Mouse (Mus musculus) lung, adult 2 months (tissue): ENCODE results near the gene Itga1. TPM values are rescaled to one million over a fixed set of nuclear protein-coding genes. Genes with fewer than 3 reads are reported as not detected.

Experiments
- DNase-seq: peaks from one replicate; pipeline ENCODE4 v3.0.0; 2022
- H3K4me1 ChIP-seq: fragments of 200-500 bp; 2 replicates; pipeline ENCODE4 v1.6.1; 2011; ENCODE audit warnings: low read length; ENCODE audit not compliant: control insufficient read depth, insufficient read depth
- H3K4me3 ChIP-seq: fragments of 200-500 bp; replicated peaks from 2 replicates; pipeline ENCODE3; 2011; ENCODE audit warnings: low read depth, mild to moderate bottlenecking, control low read depth, low read length; ENCODE audit errors: extremely low read depth
- CTCF ChIP-seq: fragments of 200-500 bp; IDR thresholded peaks from 2 replicates; pipeline ENCODE4 v1.5.1; 2011; ENCODE audit warnings: mild to moderate bottlenecking, low read length, control low read depth; ENCODE audit not compliant: insufficient read depth
- POLR2A ChIP-seq: fragments of 200-500 bp; IDR thresholded peaks from 2 replicates; pipeline ENCODE4 v1.6.1; 2011; ENCODE audit warnings: low read depth, mild to moderate bottlenecking, control low read depth, low read length, borderline replicate concordance; ENCODE audit errors: extremely low read depth
- WGBS: fragments of 180-500 bp; shearing (Covaris S2); methylation state at CpG from one replicate; pipeline ENCODE4 v1.1.7; 2018; 5-methylcytosine and 5-hydroxymethylcytosine counted together
- polyA plus RNA-seq: library from polyadenylated mRNA; depleted of rRNA; stranded (reverse); fragments of >200 nt; gene quantifications from 2 replicates; pipeline ENCODE4 v1.2.3, GENCODE M21; 2012

Itga1 gene
- polyA plus RNA-seq, 1 experiment = 36.1 TPM

GRCm38 (mm10) chr13:115067324-115067967 lies 34.3 kb downstream of the Itga1 start:
- no peak for DNase-seq
- 86% methylated on average over 4 of the region's 4 CpGs for WGBS
- no peak for TF ChIP-seq POLR2A
- no peak for TF ChIP-seq CTCF
- Histone ChIP-seq H3K4me1 (peaks cover 5% of the 10 kb centered on the region), H3K4me3 (no peak overlapping the region)

- H3K4me1 ChIP-seq = peaks cover 5% of the 10 kb centered on the region
- TF ChIP-seq CTCF (no peak), POLR2A (no peak)
- no peak overlapping the region for H3K4me3 ChIP-seq
- 62% methylated on average over 5 of the region's 5 CpGs for WGBS
- no peak for DNase-seq
These were observed 44.2 kb downstream of the Itga1 start for GRCm38 (mm10) chr13:115057555-115057954.

- H3K4me3 ChIP-seq = no peak overlapping the region
- DNase-seq = no peak
- no peak for TF ChIP-seq CTCF
- TF ChIP-seq POLR2A = no peak
- peaks cover 11% of the 10 kb centered on the region for H3K4me1 ChIP-seq
- 21% methylated on average over 9 of the region's 9 CpGs for WGBS
These were observed 47.0 kb downstream of the Itga1 start for GRCm38 (mm10) chr13:115054783-115055182.

- TF ChIP-seq POLR2A = no peak
- DNase-seq = no peak
- WGBS = 67% methylated on average over 7 of the region's 7 CpGs
- no peak overlapping the region for H3K4me3 ChIP-seq
- peaks cover 7% of the 10 kb centered on the region for H3K4me1 ChIP-seq
These were observed 49.2 kb downstream of the Itga1 start for GRCm38 (mm10) chr13:115052568-115052967.

GRCm38 (mm10) chr13:115050660-115051559 lies 50.9 kb downstream of the Itga1 start:
- WGBS = 50% methylated on average over 13 of the region's 13 CpGs
- TF ChIP-seq CTCF = no peak
- TF ChIP-seq POLR2A = no peak
- Histone ChIP-seq H3K4me1 (peaks cover 9% of the 10 kb centered on the region), H3K4me3 (no peak overlapping the region)
- no peak for DNase-seq

GRCm38 (mm10) chr13:115042652-115043051 lies 59.1 kb downstream of the Itga1 start:
- no peak overlapping the region for H3K4me3 ChIP-seq
- H3K4me1 ChIP-seq = peaks cover 9% of the 10 kb centered on the region
- WGBS = 25% methylated on average over 2 of the region's 2 CpGs
- no peak for TF ChIP-seq POLR2A
- no peak for TF ChIP-seq CTCF
- no peak for DNase-seq

- DNase-seq = no peak
- WGBS = 78% methylated on average over 4 of the region's 4 CpGs
- TF ChIP-seq POLR2A (no peak), CTCF (no peak)
These were observed 64.5 kb downstream of the Itga1 start for GRCm38 (mm10) chr13:115037304-115037703.

GRCm38 (mm10) chr13:115035387-115035786 lies 66.4 kb downstream of the Itga1 start:
- Histone ChIP-seq H3K4me1 (peaks cover 7% of the 10 kb centered on the region), H3K4me3 (no peak overlapping the region)
- TF ChIP-seq CTCF (no peak), POLR2A (no peak)
- no peak for DNase-seq
- 48% methylated on average over 8 of the region's 8 CpGs for WGBS

More at GRCm38 (mm10) chr13:115037304-115037703, 64.5 kb downstream of the Itga1 start:
- peaks cover 8% of the 10 kb centered on the region for H3K4me1 ChIP-seq
- H3K4me3 ChIP-seq = no peak overlapping the region

- TF ChIP-seq POLR2A (no peak), CTCF (no peak)
- H3K4me3 ChIP-seq = no peak overlapping the region
- 68% methylated on average over 2 of the region's 2 CpGs for WGBS
- peaks cover 11% of the 10 kb centered on the region for H3K4me1 ChIP-seq
- no peak for DNase-seq
These were observed 68.6 kb downstream of the Itga1 start for GRCm38 (mm10) chr13:115033135-115033534.
